Mouse (Mus musculus) liver, embryonic 11.5 days (tissue): ENCODE data around the gene Capn11. TPM values are rescaled to one million over a fixed set of nuclear protein-coding genes. Genes with fewer than 3 reads are reported as not detected.

Source experiments
- ATAC-seq: fragments of 200-750 bp; cut with Nextera tagmentation; replicated peaks from 2 replicates; pipeline ENCODE4 v1.8.0; 2017; ENCODE audit warnings: moderate number of reproducible peaks, mild to moderate bottlenecking, moderate TSS enrichment, moderate library complexity; ENCODE audit not compliant: low FRiP score
- DNase-seq: peaks from one replicate; pipeline ENCODE4 v3.0.0-alpha.2; 2017; ENCODE audit warnings: low spot score
- H3K27ac ChIP-seq: fragments of 300-500 bp; sonication (generic); 2 replicates; pipeline ENCODE4 v1.5.1; 2014; ENCODE audit warnings: mild to moderate bottlenecking, low read depth, low read length, control low read depth
- H3K27me3 ChIP-seq: fragments of 300-500 bp; sonication (generic); replicated peaks from 2 replicates; pipeline ENCODE4 v1.6.1; 2014; ENCODE audit warnings: low read length, mixed read lengths; ENCODE audit not compliant: control insufficient read depth, insufficient read depth
- H3K36me3 ChIP-seq: fragments of 300-500 bp; sonication (generic); 2 replicates; pipeline ENCODE4 v1.6.1; 2014; ENCODE audit warnings: mild to moderate bottlenecking, low read length, moderate library complexity, mixed read lengths; ENCODE audit not compliant: control insufficient read depth, insufficient read depth
- H3K4me1 ChIP-seq: fragments of 300-500 bp; sonication (generic); replicated peaks from 2 replicates; pipeline ENCODE4 v1.6.1; 2014; ENCODE audit warnings: low read length, mixed read lengths; ENCODE audit not compliant: control insufficient read depth, insufficient read depth
- H3K4me2 ChIP-seq: fragments of 300-500 bp; sonication (generic); 2 replicates; pipeline ENCODE4 v1.6.1; 2014; ENCODE audit warnings: mild to moderate bottlenecking, control low read depth, moderate library complexity
- H3K4me3 ChIP-seq: fragments of 300-500 bp; sonication (generic); 2 replicates; pipeline ENCODE4 v1.5.1; 2014; ENCODE audit warnings: low read depth, low read length, control low read depth
- H3K9ac ChIP-seq: fragments of 300-500 bp; sonication (generic); 2 replicates; pipeline ENCODE4 v1.6.1; 2014; ENCODE audit warnings: low read depth, low read length, control low read depth
- H3K9me3 ChIP-seq: fragments of 300-500 bp; sonication (generic); 2 replicates; pipeline ENCODE4 v1.6.1; 2016; ENCODE audit warnings: low read length, inconsistent platforms, mixed read lengths; ENCODE audit not compliant: control insufficient read depth
- WGBS: fragments of 180-500 bp; shearing (Covaris S2); extraction: QIAGEN DNeasy Blood & Tissue Kit; methylation state at CpG from one replicate; pipeline ENCODE4 v1.1.7; 2014; 5-methylcytosine and 5-hydroxymethylcytosine counted together
- polyA plus RNA-seq: library from polyadenylated mRNA; unstranded; fragments of >200 nt; fragmentation: Nextera tagmentation; extraction: Ambion mirVana; gene quantifications from 2 replicates; pipeline ENCODE4 v1.2.1, GENCODE M21; 2014

Gene Capn11
- polyA plus RNA-seq, 1 experiment from 2014 or later: 0.43 TPM

GRCm38 (mm10) chr17:45581567-45581983, 77.5 kb downstream of the Capn11 start:
- Histone ChIP-seq H3K4me3 (no peak overlapping the region), H3K4me2 (peak overlapping the region; percentile 15), H3K9me3 (no peaks in the 10 kb centered on the region), H3K36me3 (peaks cover 6% of the 10 kb centered on the region), H3K4me1 (peaks cover 48% of the 10 kb centered on the region), H3K27me3 (no peaks in the 10 kb centered on the region), H3K27ac (peak overlapping the region; percentile 84), H3K9ac (peak overlapping the region; percentile 38)
- 14% methylated on average over 2 of the region's 2 CpGs for WGBS
- ATAC-seq (peak; percentile 42), DNase-seq (no peak)

DNA sequence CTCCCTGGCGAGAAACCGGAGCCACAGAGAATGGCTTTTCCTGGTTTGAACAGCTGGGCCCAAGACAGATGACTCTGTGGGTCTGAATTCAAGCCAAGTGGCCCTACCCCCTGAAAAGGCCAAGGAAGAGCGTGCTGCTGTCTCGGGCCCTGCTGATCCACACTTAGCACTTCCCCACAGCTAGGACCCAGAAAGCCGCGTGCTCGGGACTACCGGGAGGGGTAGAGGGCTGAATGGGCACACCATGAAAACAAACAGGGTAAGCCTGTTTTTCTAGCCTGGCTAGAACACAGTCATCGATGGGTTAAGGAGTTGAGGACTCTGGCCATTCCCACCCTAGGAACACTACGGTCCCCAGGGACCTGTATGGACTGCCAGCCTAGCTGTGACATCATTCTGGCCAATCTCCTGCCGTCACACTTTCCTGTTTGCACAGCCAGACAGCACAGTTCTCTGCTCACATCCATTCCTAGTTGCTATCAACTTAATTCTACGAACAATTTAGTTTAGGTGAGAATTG, 78.1 kb downstream of the Capn11 start:
- Histone ChIP-seq H3K36me3 (peaks cover under 1% of the 10 kb centered on the region), H3K4me2 (peak overlapping the region; percentile 15; the same call in 1 of the 2 replicates), H3K4me1 (peaks cover 45% of the 10 kb centered on the region), H3K4me3 (no peak overlapping the region), H3K9me3 (no peaks in the 10 kb centered on the region), H3K27me3 (no peaks in the 10 kb centered on the region), H3K9ac (0 out of 2 replicates have a peak overlapping the region, but pooled peaks have one; percentile 38), H3K27ac (no peak overlapping the region; the same call in 1 of the 2 replicates)
- DNase-seq (no peak), ATAC-seq (no peak)
- 45% methylated on average over 12 of the region's 12 CpGs for WGBS

Other genes starting within 250 kb of the Capn11 start
- 62.1 and 68.1 TPM in 2 replicates for gene Cdc5l, start 225.6 kb downstream of the Capn11 start, polyA plus RNA-seq
- 0.14 and 0.40 TPM in 2 replicates for gene Spats1, start 183.9 kb downstream of the Capn11 start, polyA plus RNA-seq
- 19.4 and 19.7 TPM in 2 replicates for gene Aars2, start 152.5 kb downstream of the Capn11 start, polyA plus RNA-seq
- 0.14 and 0.23 TPM in 2 replicates for gene Tcte1, start 135.9 kb downstream of the Capn11 start, polyA plus RNA-seq
- 1.2 and 1.4 TPM in 2 replicates for gene Tmem151b, start 109.6 kb downstream of the Capn11 start, polyA plus RNA-seq
- 2.5 and 3.0 TPM in 2 replicates for gene Nfkbie, start 103.6 kb downstream of the Capn11 start, polyA plus RNA-seq
- 110 and 116 TPM in 2 replicates for gene Slc35b2, start 95.5 kb downstream of the Capn11 start, polyA plus RNA-seq
- 1,837 and 1,887 TPM in 2 replicates for gene Hsp90ab1, start 86.1 kb downstream of the Capn11 start, polyA plus RNA-seq
- 277 and 325 TPM in 2 replicates for gene Slc29a1, start 59.7 kb downstream of the Capn11 start, polyA plus RNA-seq
- 0.62 and 1.0 TPM in 2 replicates for gene Mymx, start 57.2 kb downstream of the Capn11 start, polyA plus RNA-seq
- gene Mrpl14, start 27.0 kb upstream of the Capn11 start, polyA plus RNA-seq: 192 and 194 TPM in 2 replicates
- 16.0 and 18.0 TPM in 2 replicates for gene Tmem63b, start 27.6 kb upstream of the Capn11 start, polyA plus RNA-seq
- gene 1600014C23Rik, start 74.5 kb upstream of the Capn11 start, polyA plus RNA-seq: not detected in 2 replicates